Mouse (Mus musculus): ENCODE data around the gene Adra1b.

Gene Adra1b

DNA sequence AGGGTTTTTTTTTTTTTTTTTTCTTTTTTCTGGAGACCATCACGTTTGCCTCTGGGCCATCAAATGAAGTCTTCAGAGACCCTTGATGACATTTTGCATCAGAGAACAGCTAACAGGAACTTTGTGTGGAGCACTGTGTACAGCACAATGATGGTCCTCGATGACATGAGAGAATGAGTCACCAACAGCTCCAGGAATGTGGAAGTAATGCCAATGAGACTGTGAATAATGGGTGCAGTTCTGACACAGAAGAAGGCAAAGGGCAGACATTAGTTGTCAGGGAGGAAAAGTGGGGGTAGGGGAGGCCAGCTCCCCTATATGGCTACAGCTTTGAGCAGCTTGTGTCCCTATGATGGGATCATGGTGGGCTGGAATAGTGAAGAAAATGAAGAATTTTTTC, 5.7 kb downstream of the Adra1b start:
- DNase-seq (ENCODE audit: low spot score in 2 of 2): no peak

DNA sequence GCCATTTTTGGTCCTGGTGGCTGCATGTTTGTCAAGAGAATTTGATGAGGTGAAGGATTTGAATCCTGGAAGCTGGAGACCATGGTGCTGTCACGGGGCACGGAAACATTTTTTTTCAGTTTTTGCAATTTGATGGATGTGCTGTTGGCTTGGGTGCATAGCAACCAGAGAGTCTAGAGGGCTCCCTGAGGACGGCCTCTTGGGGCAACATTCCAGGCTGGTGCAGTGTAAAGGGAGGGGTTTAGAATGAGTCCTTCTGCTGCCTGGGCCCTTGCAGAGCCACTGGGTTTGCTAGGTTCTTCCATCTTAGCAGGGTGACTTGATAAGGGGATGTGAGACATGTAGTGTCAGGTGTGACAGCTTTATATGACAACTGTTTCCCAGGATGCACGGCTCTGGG, 8.5 kb downstream of the Adra1b start:
- no peak for DNase-seq (ENCODE audit: low spot score in 2 of 2)

DNA sequence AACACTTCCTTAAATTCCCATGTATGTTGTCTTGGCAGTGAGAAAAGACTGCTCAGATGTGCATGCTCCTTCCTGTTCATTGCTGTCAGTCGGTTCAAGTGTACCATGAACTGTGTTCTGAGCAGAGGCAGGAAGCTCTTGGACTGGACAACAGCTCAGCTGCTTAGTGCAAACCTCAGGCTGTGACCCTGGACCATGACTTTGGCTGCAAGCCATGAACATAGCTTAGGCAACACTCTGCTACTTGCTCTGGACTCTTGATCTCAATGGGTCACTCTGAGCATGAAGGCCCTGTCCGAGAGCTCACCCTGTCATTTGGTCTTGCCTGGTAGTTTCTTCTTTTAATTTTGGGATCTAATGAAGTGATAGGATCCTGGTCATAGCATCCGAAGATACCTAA, 9.6 kb downstream of the Adra1b start:
- no peak for DNase-seq (ENCODE audit: low spot score in 2 of 2)

DNA sequence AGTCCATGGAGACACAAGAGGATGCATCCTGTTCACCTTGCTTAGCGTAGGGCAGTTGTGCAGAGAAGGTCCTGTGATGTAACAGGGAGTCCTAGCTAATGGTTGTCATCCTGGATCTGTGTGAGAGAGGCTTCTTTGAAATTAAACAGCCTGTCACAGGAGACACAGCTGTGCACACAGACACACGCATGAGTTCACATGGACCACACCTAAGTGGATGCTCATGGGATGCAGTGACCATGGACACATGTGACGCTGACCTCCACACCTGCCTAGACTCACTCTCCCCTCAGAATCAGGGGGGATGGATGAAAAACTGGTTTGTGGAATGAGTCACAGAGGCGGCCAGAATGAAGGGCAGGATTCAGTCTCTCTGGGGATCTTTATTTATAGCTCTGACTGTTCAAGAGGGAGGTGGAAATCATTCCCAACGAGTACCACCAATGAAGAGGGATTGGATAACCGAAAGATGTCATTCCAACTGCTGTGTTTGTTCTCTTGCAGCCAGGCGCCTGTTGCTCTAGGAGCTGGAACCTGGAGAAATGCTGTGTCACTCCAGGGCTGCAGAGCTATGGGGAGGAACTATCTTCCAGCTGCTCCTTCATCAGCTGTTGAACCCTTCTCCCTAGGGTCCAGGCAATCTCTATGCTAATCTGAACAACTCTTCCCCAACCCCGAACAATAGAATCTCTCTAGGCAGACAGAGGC, 11.6 kb downstream of the Adra1b start:
- no peak for DNase-seq (ENCODE audit: low spot score in 2 of 2)

DNA sequence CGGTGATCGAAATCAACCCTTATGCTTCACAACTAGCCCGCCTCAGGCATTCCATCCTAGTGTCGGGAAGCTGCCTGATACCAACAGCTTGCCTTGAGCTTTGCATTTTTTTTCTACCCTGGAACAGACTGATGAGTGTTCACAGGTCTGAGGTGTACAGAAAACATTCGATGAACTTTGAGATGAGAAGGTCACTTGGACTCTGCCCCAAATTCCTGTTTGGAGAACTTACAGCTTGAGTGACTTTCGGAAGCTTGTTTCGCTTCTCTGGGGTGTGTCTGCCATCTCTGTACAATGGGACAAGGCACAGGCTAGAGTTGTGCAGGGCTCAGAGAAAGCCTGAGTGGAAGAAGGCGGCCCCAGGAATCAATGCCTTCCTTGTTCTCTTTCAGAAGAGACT, 12.3 kb downstream of the Adra1b start:
- no peak for DNase-seq (ENCODE audit: low spot score in 2 of 2)

DNA sequence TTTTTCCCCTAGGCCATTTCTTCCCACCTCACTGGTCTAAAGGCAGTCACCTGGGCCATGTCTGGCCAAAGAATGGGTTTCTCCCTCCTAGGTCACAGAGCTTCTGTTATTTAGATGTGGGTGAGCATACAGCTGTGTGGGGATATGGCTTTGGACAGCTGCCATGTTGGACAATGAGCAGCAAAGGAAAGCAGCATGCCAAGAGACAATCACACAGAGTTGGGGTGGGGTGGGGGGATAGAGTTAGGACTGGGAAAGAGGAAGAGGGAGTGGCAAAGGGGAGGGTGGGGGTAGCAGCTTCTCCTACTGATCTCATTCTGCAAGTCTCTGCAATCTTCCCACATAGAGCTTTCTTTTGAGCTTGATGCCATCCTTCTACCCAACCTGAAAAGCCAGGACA, 13.4 kb downstream of the Adra1b start:
- DNase-seq (ENCODE audit: low spot score in 2 of 2): no peak

DNA sequence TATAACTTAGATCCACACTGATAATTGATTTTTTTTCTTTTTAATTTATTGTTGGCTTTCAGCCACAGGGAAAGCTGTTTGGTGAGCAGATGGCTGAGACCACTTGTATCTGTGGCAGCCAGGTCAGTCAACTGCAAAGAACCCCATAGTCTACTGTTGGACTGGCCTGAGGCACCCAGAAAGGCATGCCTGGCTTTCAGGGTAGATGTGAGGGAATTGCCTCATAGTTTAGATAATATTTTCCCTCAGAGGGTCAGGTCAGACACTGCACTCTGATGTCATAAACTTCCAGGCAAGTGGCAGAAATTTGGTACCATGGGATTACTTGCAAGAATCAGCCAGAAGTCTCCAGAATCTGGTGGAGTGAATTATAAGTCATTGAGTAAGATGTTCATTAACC, 16.5 kb downstream of the Adra1b start:
- no peak for DNase-seq (ENCODE audit: low spot score in 2 of 2)

DNA sequence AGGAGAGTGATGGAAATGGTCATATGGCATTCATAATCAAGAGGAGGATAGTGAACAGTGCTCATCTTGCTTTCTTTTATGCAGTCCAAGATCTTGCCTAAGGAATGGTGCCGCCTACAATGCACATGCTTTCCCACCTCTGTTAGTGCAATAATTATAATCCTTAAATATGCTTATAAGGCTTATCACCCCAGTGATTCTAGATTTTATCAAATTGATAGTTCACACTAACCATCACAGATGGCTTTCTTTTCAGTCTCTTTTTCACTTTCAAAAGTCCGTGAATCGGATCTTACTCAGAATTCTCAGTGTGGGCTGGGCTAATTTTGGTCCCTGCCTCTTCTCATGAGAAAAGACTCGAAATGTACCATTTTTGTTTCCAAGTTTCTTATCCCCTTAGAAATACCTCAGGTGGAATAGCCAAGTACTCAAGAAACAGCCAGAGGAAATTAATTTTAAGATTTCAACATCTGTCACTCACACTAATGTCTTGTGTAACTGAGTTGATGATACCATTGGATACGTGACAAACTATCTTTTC, 17.3 kb downstream of the Adra1b start:
- no peak for DNase-seq (ENCODE audit: low spot score in 2 of 2)

DNA sequence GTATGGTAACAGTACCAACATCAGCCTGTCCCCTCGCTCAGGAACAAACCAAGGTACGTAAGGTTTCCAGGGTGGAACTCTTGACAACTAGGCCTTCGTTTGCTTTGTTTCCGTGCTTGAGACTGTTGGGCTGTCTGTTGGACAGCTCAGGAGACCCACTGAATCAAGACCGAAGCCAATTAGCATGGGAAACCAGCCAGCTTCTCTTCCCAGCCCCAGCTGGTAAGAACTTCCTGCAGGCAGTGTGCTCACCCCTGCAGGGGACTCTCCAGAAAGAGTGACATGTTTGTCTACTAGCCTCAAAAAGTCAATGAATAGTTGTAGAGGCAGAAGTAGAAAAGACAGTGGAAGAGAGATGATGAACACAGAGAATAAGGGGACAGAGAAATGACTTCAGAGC, 23.8 kb downstream of the Adra1b start:
- DNase-seq (ENCODE audit: low spot score in 2 of 2): no peak

DNA sequence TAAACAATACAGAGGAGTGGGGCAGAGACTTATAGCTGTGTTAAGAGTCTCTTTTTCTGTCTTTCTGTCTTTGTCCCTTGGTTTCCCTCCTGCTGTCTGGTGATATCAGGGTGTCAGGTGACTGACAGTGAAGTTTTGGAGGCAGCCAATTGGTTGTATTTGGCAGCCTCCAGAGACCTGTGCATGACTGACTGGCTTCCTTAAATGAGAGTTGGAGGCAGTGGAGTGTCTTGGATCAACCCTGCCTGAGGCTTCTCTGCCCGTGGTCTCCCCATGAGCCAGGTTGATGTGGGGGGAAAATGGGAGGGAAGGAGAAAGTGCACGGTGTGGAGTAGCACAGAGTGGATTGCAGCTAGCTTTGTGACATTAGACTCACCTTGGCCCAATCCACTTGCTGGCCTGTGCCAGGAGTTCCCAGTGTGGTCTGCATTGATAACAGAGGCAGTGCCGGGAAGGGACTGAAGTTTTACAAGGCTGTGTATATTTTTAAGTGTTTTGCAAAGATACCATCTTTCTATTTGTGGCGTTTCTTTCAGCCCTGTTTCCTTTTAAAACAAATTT, 33.2 kb downstream of the Adra1b start:
- DNase-seq (ENCODE audit: low spot score in 2 of 2): no peak

DNA sequence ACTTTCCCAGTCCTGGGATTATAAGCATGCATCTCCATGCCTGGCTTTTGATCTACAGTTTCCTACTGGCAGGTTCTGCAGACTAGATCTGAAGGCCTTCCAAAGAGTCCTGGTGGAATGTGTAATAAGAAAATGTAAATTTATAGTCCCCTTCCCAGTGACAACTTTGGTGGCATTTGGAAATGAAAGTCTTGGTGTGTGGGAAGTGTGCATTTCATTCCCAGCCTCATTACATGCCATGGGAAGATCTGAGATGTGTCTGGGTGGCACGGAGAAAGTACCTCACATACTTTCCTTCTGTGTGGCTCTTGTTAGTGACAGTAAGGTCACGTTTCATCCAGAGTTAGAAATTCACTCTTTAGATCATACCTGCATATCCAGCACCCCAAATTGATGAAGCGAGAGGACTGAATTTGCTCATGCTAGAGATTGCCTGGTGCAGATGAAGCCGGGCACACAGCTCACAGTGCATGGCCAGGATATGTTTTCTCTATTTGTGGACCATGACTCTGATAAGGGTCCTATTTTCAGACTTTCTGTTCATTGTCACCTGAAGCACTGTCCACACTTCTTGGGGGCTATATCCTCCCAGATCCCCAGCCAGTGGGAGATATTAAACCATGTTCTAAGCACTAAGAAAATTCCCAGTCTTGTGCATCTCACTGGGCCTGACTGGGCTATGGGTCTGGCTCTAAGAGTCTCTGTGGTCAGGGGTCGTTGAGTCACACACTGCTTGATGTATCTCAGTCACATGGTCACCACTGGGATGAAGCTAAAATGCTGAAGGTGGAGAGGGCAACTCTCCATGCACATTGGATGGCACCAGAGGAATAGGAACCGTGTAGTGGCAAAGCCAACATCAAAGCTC, 35.5 kb downstream of the Adra1b start:
- no peak for DNase-seq (ENCODE audit: low spot score in 2 of 2)

DNA sequence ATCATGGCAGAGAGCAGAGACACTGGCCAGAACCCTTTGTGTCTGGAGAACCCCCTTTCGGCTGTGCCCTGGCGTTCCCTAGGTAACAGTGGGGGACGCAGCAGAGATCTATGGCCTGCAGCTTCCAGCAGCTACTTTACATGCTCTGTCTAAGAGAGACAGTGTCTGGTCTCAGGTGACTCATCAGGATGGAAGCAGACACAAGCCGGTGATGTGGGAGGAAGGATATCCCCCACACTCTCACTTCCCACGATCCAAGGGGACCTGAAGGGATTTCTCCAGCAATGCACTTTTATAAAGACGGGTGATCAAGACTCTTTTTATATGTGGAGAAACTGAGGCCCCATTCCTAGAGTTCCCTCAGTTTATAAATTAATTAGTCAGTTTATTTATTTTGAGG, 48.0 kb downstream of the Adra1b start:
- DNase-seq (ENCODE audit: low spot score in 2 of 2): no peak

DNA sequence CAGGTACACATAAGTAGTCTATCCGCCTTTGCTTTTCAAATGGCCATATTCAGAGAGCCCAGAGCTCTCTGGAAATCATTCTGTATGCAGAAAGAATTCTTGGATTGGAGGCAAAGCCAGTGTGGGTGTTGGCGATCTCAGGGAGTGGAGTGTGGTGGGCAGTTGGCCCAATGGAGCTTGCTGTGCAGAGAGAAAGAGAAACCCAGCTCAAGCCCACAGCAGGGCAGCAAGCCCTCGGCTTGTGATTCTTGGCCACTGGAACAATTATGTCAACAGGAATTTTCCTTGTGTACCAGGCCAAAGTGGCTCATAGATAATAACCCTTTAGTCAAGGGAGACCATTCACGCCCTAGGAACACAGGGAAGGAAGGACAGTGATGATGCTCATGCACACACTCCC, 53.0 kb downstream of the Adra1b start:
- no peak for DNase-seq (ENCODE audit: low spot score in 2 of 2)

DNA sequence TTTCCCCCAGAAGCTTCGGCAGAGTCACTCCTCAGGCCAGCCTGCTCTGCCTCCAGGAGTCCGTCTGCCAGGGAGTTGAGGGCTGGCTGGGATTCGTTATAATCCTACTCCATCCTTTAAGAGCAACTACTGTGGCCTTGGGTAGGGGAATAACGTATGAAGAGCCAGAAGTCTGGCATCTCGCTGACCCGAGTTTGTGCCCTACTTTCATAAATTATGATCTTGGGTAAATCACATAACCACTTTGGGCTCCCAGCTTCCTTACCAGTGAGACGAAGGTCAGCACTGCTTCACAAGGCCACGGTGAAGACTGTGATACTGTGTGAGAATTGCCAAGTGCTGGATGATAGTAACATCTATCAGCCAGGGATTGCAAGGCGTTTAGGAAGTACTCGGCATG, 59.4 kb downstream of the Adra1b start:
- no peak for DNase-seq (ENCODE audit: low spot score in 2 of 2)

DNA sequence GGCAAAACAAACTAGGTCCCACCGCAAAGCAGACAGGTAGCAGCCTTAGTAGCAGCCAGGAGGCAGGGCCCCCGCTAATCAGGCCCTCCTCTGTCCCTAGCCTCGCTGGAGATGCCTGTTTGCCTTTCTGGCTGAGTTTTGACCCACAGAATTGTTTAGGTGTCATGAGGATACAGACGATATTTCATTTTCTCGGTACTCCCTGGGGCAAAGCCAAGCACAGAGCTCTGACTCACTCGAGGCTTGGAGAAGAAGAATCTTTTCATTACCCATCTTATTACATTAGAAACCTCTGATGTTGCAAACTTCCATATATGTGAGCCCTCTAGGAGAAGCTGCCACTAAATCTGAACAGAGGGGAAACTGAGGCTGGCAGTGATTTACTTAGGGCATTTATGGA, 60.5 kb downstream of the Adra1b start:
- no peak for DNase-seq (ENCODE audit: low spot score in 2 of 2)

DNA sequence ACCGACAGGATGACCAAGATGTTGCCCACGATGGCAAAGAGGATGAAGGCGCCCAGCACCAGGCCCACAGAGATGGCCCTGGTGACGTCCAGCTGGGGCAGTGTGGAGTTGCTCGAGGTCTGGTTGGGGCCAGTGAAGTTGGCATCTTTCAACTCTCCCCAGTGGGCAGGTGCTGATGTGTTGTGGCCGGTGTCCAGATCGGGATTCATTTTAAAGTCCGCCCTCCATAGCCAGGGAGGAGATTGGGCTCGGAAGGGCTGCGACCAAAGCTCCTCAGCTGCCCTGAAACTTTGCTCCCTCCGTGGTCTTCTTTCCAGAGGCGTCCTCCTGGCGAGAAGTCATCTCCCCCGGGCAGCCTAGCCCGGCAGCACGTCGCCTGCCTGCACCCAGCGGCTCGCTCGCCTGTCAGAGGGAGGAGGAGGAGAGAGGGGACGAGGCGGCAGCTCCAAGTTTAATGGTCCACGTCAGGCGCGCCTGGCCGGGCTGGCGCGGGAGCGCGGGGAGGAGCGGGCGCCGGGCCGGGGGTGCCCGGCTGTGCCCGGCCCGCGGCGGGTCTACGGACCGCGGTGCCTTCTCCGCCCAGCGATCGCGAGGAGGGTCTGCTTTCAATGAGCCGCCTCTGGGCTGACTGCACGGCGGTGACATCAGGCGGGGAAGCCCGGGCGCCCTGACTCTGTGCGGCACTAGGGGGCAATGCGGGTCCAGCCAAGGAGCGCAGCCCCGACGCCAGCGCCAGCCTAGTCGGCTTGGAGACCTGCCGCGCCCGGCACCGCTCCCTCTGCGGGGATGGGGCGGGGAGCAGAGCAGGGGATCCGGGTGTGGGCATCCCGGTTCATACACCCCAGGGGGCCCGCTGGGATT, 64.9 kb downstream of the Adra1b start:
- DNase-seq (ENCODE audit: low spot score in 2 of 2): no peak

DNA sequence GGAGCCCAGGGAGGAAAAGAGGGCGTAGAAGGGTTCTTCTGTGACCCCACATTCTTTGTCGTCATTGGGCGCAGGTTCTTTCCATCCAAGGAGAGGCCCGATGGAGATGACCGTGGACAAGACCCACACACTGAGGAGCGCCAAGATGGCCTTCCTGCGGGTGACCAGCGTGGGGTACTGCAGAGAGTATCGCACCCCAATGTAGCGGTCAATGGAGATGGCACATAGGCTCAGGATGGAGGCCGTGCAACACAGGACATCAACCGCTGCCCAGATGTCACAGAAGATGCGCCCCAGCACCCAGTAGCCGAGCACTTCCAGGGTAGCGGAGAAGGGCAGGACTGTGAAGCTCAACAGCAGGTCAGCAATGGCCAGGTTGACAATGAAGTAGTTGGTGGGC, 65.6 kb downstream of the Adra1b start:
- no peak for DNase-seq (ENCODE audit: low spot score in 2 of 2)

DNA sequence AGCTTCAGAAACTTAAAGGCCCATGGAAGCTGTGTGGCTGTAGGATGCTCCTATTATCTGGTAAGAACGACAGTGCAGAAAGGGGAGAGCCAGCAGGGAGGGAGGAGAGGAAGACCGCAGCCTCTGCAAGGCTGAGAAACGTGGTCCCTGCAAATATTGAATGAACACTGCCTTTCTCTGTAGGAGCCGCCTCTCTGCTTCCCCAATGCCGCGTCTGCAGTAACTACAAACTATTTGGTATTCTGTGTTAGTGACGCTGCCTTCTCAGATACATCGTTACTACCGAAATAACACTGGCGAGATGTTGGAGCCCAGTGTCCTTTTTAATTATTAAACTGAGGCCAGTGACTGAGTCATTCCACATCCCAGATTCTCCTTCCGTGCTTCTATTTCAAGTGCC, 66.5 kb downstream of the Adra1b start:
- no peak for DNase-seq (ENCODE audit: low spot score in 2 of 2)

DNA sequence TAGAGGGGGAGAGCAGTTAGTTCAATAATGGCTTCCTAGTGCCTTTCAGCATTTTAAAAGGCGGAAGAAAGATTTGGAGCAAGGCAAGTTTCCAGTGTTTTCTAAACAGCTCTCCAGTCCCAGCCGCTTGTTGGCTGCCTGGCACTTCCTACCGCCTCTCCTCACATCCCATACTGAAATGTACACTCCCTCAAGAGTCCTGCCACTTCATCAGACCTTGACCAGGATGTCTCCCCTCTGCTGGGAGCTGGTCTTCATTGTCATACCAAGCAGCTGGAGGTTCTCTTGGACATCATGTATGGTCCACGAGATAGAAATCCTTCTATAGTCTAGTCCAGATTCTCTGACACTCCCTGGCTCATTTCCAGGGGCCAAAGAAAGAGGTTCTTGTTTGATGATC, 69.5 kb downstream of the Adra1b start:
- no peak for DNase-seq (ENCODE audit: low spot score in 2 of 2)

DNA sequence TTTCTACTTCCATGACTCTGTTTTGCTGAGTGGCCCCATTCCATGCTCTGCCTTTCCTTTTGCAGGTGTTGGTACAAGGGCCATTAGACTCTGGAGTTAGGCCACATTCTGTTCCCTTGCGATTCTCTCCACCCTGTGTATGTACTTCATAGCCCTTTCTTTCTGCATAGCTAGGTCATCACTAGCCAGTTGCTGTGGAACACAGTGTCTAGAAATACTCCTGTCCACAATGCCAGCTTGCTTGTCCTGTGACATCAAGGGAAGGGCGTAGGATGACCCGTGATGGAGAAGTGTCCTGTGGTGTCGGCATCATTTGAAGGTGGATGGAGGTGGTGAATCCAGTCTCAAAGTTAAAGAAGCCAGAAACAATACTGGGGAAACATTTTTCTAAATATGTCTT, 74.2 kb downstream of the Adra1b start:
- no peak for DNase-seq (ENCODE audit: low spot score in 2 of 2)

DNA sequence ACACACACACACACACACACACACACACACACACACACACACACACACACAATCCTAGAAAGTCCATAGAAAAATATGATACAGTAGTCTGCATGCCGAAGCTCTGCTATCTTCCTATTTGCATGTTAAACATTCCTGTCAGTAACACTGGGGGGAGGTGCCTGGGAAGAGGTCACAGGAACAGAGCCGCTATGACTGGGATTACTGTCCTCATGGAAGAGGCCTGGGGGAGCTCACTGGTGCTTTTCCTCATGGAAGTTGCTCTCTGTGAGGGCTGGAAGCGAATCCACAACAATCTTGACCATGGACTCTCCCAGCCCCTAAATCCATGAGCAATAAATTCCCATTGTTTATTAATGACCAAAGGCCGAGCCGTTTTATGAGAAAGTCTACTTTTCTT, 77.7 kb downstream of the Adra1b start:
- DNase-seq (ENCODE audit: low spot score in 2 of 2): no peak

All from natural killer cell, adult 2 months (primary cell).